Mouse (Mus musculus) intestine, embryonic 14.5 days (tissue): ENCODE data around the gene Olfr1371. TPM values are rescaled to one million over a fixed set of nuclear protein-coding genes. Genes with fewer than 3 reads are reported as not detected.

Source experiments
- ATAC-seq: fragments of 200-750 bp; cut with Nextera tagmentation; replicated peaks from 2 replicates; pipeline ENCODE4 v1.8.0; 2017; ENCODE audit warnings: low read depth, moderate number of reproducible peaks, moderate TSS enrichment, moderate library complexity; ENCODE audit not compliant: low FRiP score, low TSS enrichment
- DNase-seq: peaks from one replicate; pipeline ENCODE4 v3.0.0-alpha.2; 2018; ENCODE audit warnings: low spot score
- H3K27ac ChIP-seq: fragments of 300-500 bp; sonication (generic); 2 replicates; pipeline ENCODE4 v1.5.1; 2014; ENCODE audit warnings: low read depth, mild to moderate bottlenecking, control low read depth
- H3K27me3 ChIP-seq: fragments of 300-500 bp; sonication (generic); replicated peaks from 2 replicates; pipeline ENCODE4 v1.6.1; 2014; ENCODE audit warnings: low read length, control low read depth; ENCODE audit not compliant: control insufficient read depth, insufficient read depth
- H3K36me3 ChIP-seq: fragments of 300-500 bp; sonication (generic); 2 replicates; pipeline ENCODE4 v1.6.1; 2014; ENCODE audit warnings: low read length, control low read depth; ENCODE audit not compliant: control insufficient read depth, insufficient read depth
- H3K4me1 ChIP-seq: fragments of 300-500 bp; sonication (generic); replicated peaks from 2 replicates; pipeline ENCODE4 v1.6.1; 2014; ENCODE audit warnings: low read length, control low read depth, mixed read lengths; ENCODE audit not compliant: control insufficient read depth, insufficient read depth
- H3K4me2 ChIP-seq: fragments of 300-500 bp; sonication (generic); 2 replicates; pipeline ENCODE4 v1.6.1; 2014; ENCODE audit warnings: low read length
- H3K4me3 ChIP-seq: fragments of 300-500 bp; sonication (generic); 2 replicates; pipeline ENCODE4 v1.5.1; 2014; ENCODE audit warnings: low read depth, low read length, control low read depth, mixed read lengths
- H3K9ac ChIP-seq: fragments of 300-500 bp; sonication (generic); 2 replicates; pipeline ENCODE4 v1.6.1; 2014; ENCODE audit warnings: mild to moderate bottlenecking, low read length
- H3K9me3 ChIP-seq: fragments of 300-500 bp; sonication (generic); 2 replicates; pipeline ENCODE4 v1.6.1; 2016; ENCODE audit warnings: low read length, control low read depth; ENCODE audit not compliant: control insufficient read depth
- WGBS: fragments of 180-500 bp; shearing (Covaris S2); extraction: QIAGEN DNeasy Blood & Tissue Kit; methylation state at CpG from one replicate; pipeline ENCODE4 v1.1.7; 2014; 5-methylcytosine and 5-hydroxymethylcytosine counted together
- polyA plus RNA-seq: library from polyadenylated mRNA; unstranded; fragments of >200 nt; fragmentation: Nextera tagmentation; extraction: Ambion mirVana; gene quantifications from 2 replicates; pipeline ENCODE4 v1.2.1, GENCODE M21; 2014

The Olfr1371 gene
- not detected in 2 replicates for polyA plus RNA-seq

DNA sequence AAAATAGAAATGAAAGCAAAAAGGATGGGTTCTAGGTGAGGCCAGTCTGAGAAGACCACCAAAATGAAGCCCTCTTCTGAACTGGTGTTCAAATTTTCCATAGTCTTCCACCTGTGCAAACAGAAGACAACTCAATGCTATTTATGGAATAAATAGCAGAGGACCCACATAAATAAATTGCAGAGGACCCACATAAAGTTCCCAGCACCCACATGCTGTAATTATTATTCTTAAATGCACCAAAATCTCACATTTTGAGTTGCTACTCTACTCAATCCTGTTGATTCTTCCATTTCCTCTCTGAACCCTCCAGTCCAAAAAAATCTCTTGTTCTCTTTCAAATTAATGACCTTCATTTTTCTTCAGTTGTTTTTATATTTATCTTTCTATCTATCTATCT, at the start of gene Olfr1371:
Gene Olfr1371 (minus strand): TSS at position 101 of the 400 bp plus-strand sequence.
- Histone ChIP-seq H3K4me2 (no peak within 1 kb of the TSS), H3K4me3 (no peak within 1 kb of the TSS), H3K9me3 (no peaks in the 10 kb centered on the region), H3K4me1 (no peaks in the 10 kb centered on the region), H3K27ac (no peak within 1 kb of the TSS), H3K27me3 (no peaks in the 10 kb centered on the region), H3K9ac (no peak within 1 kb of the TSS), H3K36me3 (no peaks in the 10 kb centered on the region)
- DNase-seq (no peak), ATAC-seq (no peak)

DNA sequence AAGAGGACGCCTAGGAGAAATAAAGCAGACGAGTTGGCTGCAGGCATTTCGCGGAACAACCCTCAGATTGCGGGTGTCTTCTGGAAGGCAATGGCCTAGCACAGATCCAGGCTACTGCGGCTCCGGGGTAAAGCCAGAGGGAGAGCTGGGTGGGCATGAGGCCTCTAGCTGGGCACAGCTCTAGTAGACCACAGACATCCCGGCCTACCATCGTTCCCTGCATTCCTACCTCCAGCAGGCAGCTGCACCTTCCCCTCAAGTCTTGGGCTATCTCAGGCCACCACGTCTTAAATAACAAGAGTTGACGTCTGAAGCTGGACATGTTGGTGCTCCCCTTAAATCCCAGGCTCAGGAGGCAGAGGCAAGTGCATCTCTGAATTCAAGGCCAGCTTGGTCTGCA, 48.6 kb upstream of the Olfr1371 start:
- WGBS, result 86% methylated on average over 11 of the region's 11 CpGs

DNA sequence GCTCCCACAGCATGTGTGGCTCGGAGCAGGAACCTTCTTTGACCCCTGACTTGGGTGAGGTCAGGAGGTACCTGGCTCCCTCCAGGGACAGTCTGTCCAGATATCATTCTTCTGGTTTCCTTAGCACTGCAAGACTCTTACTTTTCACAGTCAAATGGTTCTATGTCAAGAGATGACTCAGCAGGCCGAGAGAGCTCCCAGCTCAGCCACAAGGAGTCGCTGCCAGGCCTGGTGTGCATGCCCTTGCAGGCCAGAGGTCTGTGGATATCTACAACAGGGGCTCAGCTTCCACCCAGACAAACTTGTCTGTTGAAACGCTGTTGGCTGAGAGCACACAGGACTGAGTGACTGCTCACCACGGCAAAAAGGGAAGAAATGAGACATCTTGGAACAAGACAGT, 48.1 kb upstream of the Olfr1371 start:
- Histone ChIP-seq H3K27ac (no peak overlapping the region), H3K4me1 (peaks cover 9% of the 10 kb centered on the region), H3K9ac (no peak overlapping the region), H3K9me3 (no peaks in the 10 kb centered on the region), H3K27me3 (no peaks in the 10 kb centered on the region), H3K36me3 (no peaks in the 10 kb centered on the region; the same call in 1 of the 2 replicates), H3K4me3 (no peak overlapping the region), H3K4me2 (no peak overlapping the region)
- DNase-seq, result no peak
- 57% methylated on average over 5 of the region's 5 CpGs for WGBS
- ATAC-seq, result no peak

More for the DNA sequence above, 48.6 kb upstream of the Olfr1371 start:
- H3K4me1 ChIP-seq, result peaks cover 9% of the 10 kb centered on the region
- H3K27me3 ChIP-seq, result no peaks in the 10 kb centered on the region
- no peak overlapping the region for H3K4me3 ChIP-seq
- DNase-seq, result no peak
- H3K4me2 ChIP-seq, result no peak overlapping the region
- no peaks in the 10 kb centered on the region; the same call in 1 of the 2 replicates for H3K36me3 ChIP-seq
- no peak for ATAC-seq
- H3K27ac ChIP-seq, result no peak overlapping the region
- H3K9ac ChIP-seq, result no peak overlapping the region
- H3K9me3 ChIP-seq, result no peaks in the 10 kb centered on the region

DNA sequence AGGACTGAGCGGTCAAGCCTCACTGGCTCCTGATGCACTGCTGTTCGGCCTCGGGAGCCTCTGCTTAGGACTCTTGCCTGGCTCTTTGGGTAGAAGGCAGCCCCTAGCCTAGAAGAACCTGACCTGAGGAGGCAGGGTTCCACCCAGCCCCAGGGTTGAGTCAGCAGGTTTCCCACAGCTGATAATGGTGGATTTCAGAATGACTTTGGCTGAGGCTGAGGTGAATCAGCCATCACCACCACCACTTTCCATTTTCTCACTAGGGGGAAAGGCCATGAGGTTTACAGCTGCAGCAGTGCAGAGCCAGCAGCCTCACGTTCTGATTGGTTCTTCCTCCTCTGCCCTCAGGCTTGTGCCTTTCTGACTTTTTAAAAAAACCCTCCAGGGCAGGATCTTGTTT, 47.1 kb upstream of the Olfr1371 start:
- no peak overlapping the region for H3K4me2 ChIP-seq
- DNase-seq, result no peak
- 82% methylated on average over 4 of the region's 4 CpGs for WGBS
- no peaks in the 10 kb centered on the region; the same call in 1 of the 2 replicates for H3K36me3 ChIP-seq
- no peaks in the 10 kb centered on the region for H3K9me3 ChIP-seq
- peaks cover 9% of the 10 kb centered on the region for H3K4me1 ChIP-seq
- no peaks in the 10 kb centered on the region for H3K27me3 ChIP-seq
- H3K4me3 ChIP-seq, result no peak overlapping the region
- no peak for ATAC-seq
- H3K27ac ChIP-seq, result no peak overlapping the region
- no peak overlapping the region for H3K9ac ChIP-seq

GRCm38 (mm10) chr11:52258711-52259110, 44.9 kb upstream of the Olfr1371 start:
- Histone ChIP-seq H3K4me3 (no peak overlapping the region), H3K4me2 (no peak overlapping the region), H3K36me3 (peaks cover 3% of the 10 kb centered on the region; the same call in 1 of the 2 replicates), H3K27ac (no peak overlapping the region), H3K9me3 (no peaks in the 10 kb centered on the region), H3K27me3 (no peaks in the 10 kb centered on the region), H3K4me1 (no peaks in the 10 kb centered on the region; the same call in 1 of the 2 replicates), H3K9ac (no peak overlapping the region)
- WGBS, result 54% methylated on average over 5 of the region's 5 CpGs
- DNase-seq (no peak), ATAC-seq (no peak)

DNA sequence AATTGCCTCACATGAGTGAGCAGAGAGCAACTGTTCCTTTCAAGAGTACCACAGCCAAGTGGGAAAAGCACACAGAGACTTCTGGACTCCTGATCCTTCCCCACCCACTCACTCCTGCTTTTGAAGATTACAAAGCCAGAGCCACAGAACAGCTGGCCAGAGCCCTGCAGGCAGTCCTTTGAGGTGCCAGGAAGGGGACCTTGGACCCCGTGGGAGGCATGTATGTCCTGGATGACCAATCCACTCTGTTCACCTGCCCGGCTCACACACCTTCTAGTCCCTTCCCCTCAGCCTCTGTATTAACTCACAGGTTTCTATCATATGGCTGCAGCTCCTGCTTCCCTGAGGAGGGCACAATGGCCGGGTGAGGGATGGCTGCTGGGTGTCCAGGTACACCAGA, 43.6 kb upstream of the Olfr1371 start:
- H3K4me1 ChIP-seq, result peaks cover 4% of the 10 kb centered on the region
- H3K4me3 ChIP-seq, result no peak overlapping the region
- no peak for DNase-seq
- WGBS, result 85% methylated on average over 3 of the region's 3 CpGs
- H3K27me3 ChIP-seq, result no peaks in the 10 kb centered on the region
- no peak overlapping the region for H3K4me2 ChIP-seq
- peaks cover 3% of the 10 kb centered on the region; the same call in 1 of the 2 replicates for H3K36me3 ChIP-seq
- H3K9ac ChIP-seq, result no peak overlapping the region
- no peak for ATAC-seq
- no peaks in the 10 kb centered on the region for H3K9me3 ChIP-seq
- no peak overlapping the region for H3K27ac ChIP-seq

DNA sequence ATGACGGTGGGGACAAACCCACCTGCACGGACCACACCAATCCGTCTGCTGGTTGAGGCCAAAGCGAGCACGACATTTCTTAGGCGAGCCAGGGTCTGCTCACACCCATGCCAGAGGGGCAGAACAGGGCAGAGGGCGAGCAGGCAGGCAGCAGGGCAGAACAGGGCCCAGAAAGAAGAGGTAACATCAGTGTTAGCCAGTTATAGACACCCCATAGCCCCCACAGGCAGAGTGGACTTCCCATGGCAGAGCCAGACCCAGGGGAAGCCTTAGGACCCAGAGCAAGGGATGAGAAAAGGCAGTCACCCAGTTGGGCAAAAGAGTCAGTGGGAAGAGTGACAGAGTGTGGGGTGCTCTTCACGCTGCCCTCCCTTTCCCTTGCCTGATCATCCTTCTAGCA, 41.3 kb upstream of the Olfr1371 start:
- Histone ChIP-seq H3K9ac (no peak overlapping the region), H3K9me3 (no peaks in the 10 kb centered on the region), H3K36me3 (peaks cover 11% of the 10 kb centered on the region), H3K4me3 (no peak overlapping the region), H3K27me3 (no peaks in the 10 kb centered on the region), H3K4me1 (peaks cover 5% of the 10 kb centered on the region), H3K27ac (no peak overlapping the region), H3K4me2 (no peak overlapping the region)
- DNase-seq (no peak), ATAC-seq (no peak)
- WGBS, result 89% methylated on average over 8 of the region's 8 CpGs

DNA sequence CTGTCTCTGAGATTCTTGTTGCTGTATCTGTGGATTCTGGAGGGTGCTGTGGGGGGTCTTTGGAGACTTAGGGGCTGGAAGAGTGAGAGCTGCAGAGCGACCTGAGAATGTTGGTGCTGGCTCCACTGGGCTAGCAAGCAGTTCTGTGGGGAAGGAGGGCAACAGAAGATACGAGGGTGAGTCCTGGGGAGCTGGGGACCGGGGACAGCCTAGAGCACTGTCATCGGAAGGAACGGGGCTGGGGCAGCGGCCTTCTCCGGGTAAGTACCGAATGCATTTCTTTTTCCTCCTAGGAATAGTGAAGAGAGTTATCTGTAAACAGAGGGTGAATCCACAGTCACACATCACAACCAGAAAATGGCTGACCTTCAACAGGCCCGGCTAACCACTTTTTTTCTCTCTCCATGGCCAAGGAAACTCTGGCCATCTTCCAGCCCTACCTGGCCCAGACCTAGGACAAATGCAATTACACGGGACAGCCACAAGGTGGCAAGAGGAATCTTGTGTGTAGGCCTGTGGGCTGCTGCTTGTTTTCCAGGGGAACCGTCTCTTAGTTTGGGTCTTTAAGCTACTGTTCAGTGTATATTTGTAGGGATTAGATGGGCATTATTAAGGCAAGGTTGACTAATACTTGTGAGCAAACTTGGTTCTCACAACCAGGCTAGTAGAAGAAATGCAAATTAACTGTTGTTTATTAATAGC, 40.0 kb upstream of the Olfr1371 start:
- Histone ChIP-seq H3K9ac (no peak overlapping the region), H3K27ac (peak overlapping the region; percentile 51), H3K9me3 (no peaks in the 10 kb centered on the region), H3K4me2 (no peak overlapping the region), H3K27me3 (no peaks in the 10 kb centered on the region), H3K4me1 (peaks cover 5% of the 10 kb centered on the region), H3K36me3 (peaks cover 24% of the 10 kb centered on the region), H3K4me3 (no peak overlapping the region)
- 63% methylated on average over 11 of the region's 11 CpGs for WGBS
- ATAC-seq (peak; percentile 61), DNase-seq (no peak)

DNA sequence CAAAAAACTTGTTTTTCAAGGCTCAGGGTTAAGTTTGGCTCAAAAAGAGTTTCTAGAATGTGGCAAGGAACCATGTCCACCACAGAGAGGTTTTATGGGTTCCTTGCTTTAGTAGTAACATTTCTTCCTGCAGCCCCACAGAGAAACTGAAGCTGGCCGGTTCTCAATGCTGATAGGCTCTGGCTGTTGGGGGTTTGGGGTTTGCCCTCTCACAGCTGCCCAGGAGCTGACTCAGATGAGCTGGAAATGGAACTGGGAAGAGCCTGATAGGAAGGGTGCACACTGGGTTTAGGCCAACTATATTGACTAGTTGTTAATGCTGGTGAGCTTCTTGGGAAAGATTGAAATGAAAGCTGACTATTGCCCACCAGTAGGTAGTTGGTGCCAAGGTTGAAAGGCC, 38.9 kb upstream of the Olfr1371 start:
- peak overlapping the region; percentile 60 for H3K27ac ChIP-seq
- no peak overlapping the region for H3K4me3 ChIP-seq
- H3K4me1 ChIP-seq, result peaks cover 5% of the 10 kb centered on the region
- no peak for DNase-seq
- peaks cover 35% of the 10 kb centered on the region for H3K36me3 ChIP-seq
- ATAC-seq, result no peak
- no peak overlapping the region for H3K4me2 ChIP-seq
- no peaks in the 10 kb centered on the region for H3K27me3 ChIP-seq
- H3K9ac ChIP-seq, result no peak overlapping the region
- H3K9me3 ChIP-seq, result no peaks in the 10 kb centered on the region
- 49% methylated on average over 1 of the region's 1 CpGs for WGBS
